Mouse (Mus musculus) layer of hippocampus, postnatal 14 days (tissue): ENCODE results near the gene Patj. TPM values are rescaled to one million over a fixed set of nuclear protein-coding genes. Genes with fewer than 3 reads are reported as not detected.
"Not testable (repeated sequence)": the region's sequence is repeated elsewhere in the genome, so short reads cannot be mapped to it uniquely, and the experiment has no call there.

Source experiments
- DNase-seq, 2 experiments: peaks; one replicate each; pipeline ENCODE4 v3.0.0; 2021 to 2022; ENCODE audit warnings: low spot score in 2 of 2, mixed read lengths in 1 of 2
- total RNA-seq, 2 experiments: library from RNA; stranded (reverse); gene quantifications; 2 replicates each; pipeline ENCODE4 v1.2.3; 2021

The Patj gene
- total RNA-seq, 2 experiments from 2014 or later: 11.9 to 12.5 TPM

GRCm38 (mm10) chr4:98722454-98722853 is 326.9 kb downstream of the Patj start:
- peak; percentile 32 to 54 for DNase-seq

GRCm38 (mm10) chr4:98724682-98725081 is 329.1 kb downstream of the Patj start:
- not testable (repeated sequence) for DNase-seq

GRCm38 (mm10) chr4:98725439-98725838 is 329.9 kb downstream of the Patj start:
- DNase-seq: no peak

GRCm38 (mm10) chr4:98726590-98727237 is 331.1 kb downstream of the Patj start, which contains the start of gene L1td1:
L1td1 (plus strand) TSS chr4:98726734.
- no peak for DNase-seq

- DNase-seq: no peak
Measured at GRCm38 (mm10) chr4:98727295-98727958, 331.8 kb downstream of the Patj start.

- DNase-seq: no peak
Measured at GRCm38 (mm10) chr4:98727959-98728347, 332.4 kb downstream of the Patj start.

GRCm38 (mm10) chr4:98728716-98729115 is 333.1 kb downstream of the Patj start:
- no peak for DNase-seq

- no peak for DNase-seq
Measured at GRCm38 (mm10) chr4:98733660-98734059, 338.1 kb downstream of the Patj start.

GRCm38 (mm10) chr4:98739753-98740152 is 344.2 kb downstream of the Patj start:
- DNase-seq: peak in 1 of 2 experiments; percentile 37

GRCm38 (mm10) chr4:98743209-98743905 is 347.8 kb downstream of the Patj start:
- no peak for DNase-seq

GRCm38 (mm10) chr4:98743906-98744210 is 348.3 kb downstream of the Patj start:
- no peak for DNase-seq

GRCm38 (mm10) chr4:98754456-98754855 is 358.9 kb downstream of the Patj start:
- no peak for DNase-seq

- no peak for DNase-seq
Measured at GRCm38 (mm10) chr4:98756141-98756540, 360.6 kb downstream of the Patj start.

- peak in 1 of 2 experiments; percentile 34 for DNase-seq
Measured at GRCm38 (mm10) chr4:98758012-98758821, 362.6 kb downstream of the Patj start.

- no peak for DNase-seq
Measured at GRCm38 (mm10) chr4:98758872-98759518, 363.4 kb downstream of the Patj start.

- DNase-seq: no peak
Measured at GRCm38 (mm10) chr4:98767134-98768133, 371.8 kb downstream of the Patj start.
